Mouse (Mus musculus): ENCODE measurements around the gene Cd47.

Gene Cd47

GRCm38 (mm10) chr16:49876291-49877030 is 76.1 kb downstream of the Cd47 start:
- no peak for DNase-seq

DNA sequence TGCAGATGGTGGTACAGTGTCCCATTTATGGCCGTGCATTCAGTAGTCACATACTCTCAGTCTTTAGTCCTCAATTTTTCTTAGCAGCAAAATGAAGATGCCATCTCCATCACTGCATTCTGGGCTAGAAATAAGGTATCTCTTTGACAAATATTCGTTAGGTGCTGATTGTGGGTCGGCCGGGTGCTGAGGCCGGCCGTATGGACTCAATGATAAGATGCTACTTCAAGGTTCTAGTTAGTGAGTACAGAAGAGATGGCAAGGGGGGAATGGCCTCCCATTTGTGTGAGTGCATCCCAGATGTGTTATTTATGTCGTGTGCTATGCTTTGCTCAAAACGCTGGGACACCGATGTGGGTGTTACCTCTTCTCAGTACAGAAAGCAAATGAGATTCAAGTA is 76.9 kb downstream of the Cd47 start:
- no peak for DNase-seq

- no peak for DNase-seq
Measured at GRCm38 (mm10) chr16:49878051-49878450, 77.7 kb downstream of the Cd47 start.

GRCm38 (mm10) chr16:49886403-49887066 is 86.2 kb downstream of the Cd47 start:
- DNase-seq = peak; percentile 29 to 33

DNA sequence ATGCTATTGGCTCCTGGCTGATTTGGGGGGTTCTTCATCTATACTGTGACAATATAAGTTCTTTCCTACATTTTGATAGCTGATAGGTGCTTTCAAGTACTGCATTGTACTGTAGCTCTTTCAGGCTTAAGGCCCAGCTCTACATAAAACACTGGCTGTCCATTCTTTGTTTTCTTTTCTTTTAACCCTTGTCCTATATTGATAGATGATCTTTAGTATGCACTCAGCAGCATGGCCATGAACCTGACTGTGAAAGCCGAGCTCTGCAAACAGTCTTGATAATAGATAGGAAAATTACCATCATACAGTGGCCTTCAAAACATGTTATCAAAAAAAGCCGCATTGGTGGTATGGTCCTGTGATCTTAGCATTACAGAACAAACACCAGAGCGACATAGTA is 87.0 kb downstream of the Cd47 start:
- no peak for DNase-seq

DNA sequence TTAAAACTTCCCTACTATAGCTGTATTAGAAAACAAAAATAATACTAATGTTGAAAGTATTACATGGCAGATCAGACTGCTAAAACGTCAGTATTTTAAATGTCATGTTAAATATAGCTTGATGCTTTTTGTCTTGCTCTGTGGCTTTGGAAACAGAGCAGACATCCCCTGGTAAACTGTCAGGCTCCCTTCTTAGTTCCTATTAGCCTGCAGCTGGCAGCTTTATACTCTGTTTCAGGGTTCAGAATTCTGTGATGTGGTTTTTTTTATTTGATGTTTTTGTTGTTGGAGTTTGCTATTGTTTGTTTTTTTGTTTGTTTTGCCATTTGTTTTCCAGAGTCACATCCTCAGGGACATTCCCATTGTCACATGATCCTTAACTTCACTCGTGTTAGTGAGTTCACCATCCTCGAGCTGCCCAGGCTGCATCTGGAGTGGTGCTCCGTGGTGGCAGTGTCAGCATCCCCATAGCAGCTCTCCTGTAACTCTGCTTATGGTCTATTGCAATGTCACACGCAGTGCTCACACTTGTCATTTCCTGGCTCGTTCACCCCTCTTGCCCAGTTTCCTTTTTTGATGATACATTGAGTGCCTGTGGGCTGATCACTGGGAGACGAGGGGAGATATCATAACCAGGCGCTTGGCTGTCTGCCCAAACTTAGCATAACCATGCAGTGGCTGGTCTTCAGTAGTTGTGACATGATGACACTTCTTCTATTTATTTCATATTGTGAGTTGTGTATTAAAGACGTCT is 87.7 kb downstream of the Cd47 start:
- DNase-seq = peak; percentile 44 to 46

DNA sequence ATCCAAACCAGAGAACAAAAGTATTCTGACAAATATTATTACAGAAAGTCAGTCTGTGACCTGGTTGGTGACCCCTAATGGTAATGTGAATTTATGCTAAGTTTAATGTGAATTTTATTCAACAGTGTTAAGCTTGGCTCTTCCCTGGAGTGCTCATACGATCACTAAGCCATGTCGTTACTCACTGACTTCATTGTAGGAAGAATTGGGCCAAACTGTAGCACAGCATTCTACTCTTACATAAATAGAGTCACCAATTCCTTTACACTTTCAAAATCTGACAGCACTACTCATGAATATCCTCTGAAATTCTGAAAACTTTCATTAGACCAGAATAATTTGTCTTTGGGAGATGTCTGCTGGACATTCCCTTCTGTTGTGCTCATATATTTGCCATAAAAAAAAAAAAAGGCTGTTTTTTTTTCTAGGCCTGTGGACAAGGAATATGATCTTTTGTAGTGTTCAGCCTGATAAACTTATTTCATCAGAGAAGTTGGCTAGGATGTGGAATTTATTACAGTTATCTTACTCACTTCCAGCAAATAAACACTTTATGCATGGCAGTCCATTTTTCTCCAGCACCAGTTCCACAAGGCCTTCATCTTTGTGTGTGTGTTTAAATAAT is 88.8 kb downstream of the Cd47 start:
- DNase-seq = no peak

DNA sequence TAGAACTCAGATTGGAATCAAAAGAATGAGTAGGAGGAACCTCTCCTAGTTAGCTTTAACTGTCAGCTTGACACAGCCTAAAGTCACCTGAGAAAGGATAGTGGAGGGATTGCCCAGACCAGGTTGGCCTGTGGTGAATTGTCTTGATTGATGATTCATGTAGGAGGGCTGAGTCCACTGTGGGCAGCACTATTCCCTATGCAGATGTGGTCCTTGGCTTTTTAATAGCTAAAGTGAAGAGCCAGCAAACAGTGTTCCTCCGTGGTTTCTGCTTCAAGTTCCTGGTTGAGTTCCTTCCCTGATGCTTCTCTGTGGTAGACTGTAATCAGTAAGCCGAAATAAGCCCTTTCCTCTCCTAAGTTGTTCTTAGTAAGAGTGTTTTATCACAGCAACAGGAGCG is 91.9 kb downstream of the Cd47 start:
- DNase-seq = no peak

DNA sequence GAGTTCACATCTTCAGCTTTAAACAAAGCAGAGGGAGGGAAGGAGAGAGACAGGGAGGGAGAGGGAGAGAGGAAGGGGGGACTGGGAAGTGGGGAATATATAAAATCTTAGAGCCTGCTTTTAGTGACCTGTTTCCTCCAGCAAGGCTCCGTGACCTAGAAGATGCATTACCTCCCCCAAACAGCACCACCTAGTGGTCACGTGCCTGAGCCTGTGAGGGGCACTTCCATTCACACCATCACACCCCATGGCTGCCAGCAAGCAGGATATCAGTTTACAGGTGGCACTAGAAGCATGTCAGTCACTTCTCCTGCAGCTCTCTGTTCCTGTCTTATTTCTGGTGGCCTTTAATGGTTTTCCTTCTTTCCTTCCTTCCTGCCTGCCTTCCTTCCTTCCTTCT is 92.6 kb downstream of the Cd47 start:
- peak in 1 of 2 experiments; percentile 24 for DNase-seq

- DNase-seq = peak in 1 of 2 experiments; percentile 46
Measured at GRCm38 (mm10) chr16:49894624-49895023, 94.3 kb downstream of the Cd47 start.

DNA sequence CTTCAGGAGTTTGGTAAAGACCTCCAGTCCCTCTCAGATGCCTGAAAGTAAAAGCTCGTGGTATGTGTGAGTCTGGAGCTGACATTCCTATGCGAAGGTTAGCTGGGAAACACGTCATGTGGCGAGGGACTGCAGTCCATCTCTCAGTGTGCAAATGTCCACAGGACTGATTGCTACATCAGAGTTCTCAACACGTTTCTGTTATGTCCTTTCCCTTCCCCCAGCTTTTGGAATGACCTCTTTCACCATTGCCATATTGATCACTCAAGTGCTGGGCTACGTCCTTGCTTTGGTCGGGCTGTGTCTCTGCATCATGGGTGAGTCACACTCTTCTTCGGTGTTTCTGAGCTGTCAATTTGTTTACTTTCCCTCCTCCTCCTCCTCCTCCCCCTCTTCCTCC is 95.8 kb downstream of the Cd47 start:
- DNase-seq = no peak

- DNase-seq = no peak
Measured at GRCm38 (mm10) chr16:49901395-49901794, 101.1 kb downstream of the Cd47 start.

DNA sequence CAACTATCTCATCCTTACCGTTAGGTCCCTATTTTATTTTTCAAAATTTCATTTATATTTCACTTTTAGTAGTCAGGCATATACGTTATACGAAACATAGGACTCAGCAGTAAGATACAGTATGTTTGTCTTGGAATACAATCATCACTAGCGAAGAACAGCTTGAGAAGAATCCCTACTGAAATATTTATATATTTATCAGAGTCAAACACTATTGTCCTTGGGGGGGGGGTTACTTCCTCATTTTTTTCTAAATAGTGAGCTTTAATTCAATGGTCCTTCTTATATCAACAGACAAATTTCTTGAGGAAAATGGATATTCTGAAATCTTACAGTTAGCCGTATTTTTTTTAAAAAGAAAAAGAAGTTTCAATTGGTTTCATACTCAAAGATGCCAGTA is 101.8 kb downstream of the Cd47 start:
- no peak for DNase-seq

DNA sequence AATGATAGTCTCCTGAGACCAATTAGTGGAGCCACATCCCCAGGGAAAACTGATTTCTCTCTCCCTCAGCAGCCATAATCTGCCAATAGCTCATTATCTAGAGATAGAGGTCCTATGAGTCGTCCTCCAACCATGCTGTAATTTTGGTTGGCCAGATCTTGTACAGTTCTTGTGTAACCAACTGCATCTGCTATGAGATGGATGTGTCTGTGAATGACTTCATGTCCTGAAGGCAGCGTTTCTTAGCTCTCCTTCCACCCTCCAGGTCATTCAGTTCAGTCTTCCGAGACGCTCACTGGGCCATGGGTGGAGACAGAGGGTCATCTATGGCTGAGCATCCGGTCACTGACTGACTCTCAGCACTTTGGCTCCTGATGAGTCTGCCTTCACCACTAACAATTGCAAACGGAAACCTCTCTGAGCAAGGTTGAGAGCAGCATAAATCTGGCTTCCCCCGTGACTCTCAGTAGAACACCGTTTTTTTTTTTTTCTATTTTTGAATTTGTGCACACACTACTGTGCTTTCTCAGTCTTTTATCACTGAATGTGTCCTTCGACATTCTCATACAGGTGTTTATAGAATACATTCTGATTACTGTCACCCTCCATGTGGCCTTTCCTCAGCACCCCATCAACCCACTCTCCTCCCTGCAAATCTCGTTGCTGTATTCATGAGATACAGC is 104.1 kb downstream of the Cd47 start:
- DNase-seq = no peak

DNA sequence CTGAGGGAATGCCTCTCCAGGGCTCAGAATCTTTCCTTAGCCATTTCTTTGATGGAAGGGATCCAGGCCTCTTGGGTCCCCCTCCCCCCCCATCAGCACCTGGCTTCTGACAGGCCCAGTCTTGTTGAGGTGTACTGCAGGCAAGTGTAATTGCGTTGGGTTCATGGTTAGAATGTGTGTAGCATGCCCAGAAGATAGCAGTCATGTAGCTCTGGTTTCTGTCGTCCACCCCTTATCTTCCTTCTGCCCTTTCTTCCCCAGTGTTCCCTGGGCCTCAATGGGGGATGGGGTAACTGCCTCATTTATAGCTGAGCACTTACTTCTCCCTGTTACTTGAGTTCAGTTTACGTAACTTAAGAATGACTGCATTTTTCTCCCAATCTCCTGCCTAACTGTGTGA is 104.7 kb downstream of the Cd47 start:
- no peak for DNase-seq

DNA sequence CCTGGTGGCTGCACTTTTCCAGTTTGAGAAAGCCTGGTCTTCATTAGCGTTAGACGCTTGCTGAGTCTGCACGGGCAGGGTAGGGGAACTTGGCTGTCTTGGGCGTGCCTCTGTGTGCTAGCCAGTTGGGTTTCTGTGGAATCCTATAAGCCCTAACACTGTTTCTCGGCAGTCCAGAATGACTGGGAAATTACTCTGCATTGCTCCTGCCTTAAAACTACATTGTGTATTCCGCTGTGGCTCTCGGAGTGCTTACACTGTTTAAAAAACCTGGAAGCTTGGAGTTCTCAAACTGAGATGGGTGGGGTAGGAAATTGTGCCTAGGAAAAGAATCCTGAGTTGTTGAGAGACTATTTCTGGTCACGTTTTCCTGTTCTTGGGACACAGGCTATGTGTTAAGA is 105.3 kb downstream of the Cd47 start:
- DNase-seq = peak in 1 of 2 experiments; percentile 54

DNA sequence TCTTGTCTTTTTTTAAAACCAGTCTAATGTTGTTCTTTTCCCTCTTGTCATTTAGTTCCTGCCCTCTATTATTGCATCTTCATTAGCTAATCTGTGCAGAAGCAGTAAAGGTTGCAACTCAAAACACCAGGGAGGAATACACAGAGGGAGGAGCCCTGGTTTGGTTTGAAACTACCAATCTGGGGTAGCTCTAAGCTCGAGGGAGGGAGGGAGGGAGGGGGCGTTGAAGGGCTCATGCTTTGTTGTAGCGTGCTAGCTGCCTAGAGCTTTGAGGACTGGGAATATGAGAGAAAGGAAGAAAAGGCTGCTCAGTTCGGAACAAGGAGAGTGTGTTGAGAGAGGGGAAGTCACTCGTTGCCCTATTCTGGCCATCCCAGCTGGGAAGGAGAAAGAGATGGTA is 105.7 kb downstream of the Cd47 start:
- DNase-seq = no peak

DNA sequence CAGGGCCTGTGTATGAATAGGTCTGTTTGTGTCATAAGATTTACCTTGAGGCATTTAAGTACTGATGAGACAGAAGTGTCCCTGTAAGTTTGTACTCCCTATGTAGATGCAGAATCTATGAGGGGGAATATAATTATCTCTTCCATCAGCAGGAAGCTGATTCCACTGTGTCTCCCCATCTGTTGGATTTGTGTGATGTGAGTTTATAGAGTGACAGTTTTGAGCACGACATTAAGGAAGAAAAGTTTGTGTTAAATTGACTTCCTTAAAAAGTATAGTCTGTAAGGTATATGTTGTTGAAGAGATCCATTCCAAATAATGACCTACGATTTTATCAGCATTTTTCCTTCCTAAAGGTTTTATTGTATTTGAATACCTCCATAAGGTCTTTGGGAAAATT is 106.6 kb downstream of the Cd47 start:
- no peak for DNase-seq

- DNase-seq = peak; percentile 72 to 79
Measured at GRCm38 (mm10) chr16:49907356-49907755, 107.0 kb downstream of the Cd47 start.

- peak in 1 of 2 experiments; percentile 24 for DNase-seq
Measured at GRCm38 (mm10) chr16:49909536-49909935, 109.2 kb downstream of the Cd47 start.

GRCm38 (mm10) chr16:49914094-49914493 is 113.8 kb downstream of the Cd47 start:
- DNase-seq = no peak
